Mouse (Mus musculus): ENCODE results near the gene Crispld2. TPM values are rescaled to one million over a fixed set of nuclear protein-coding genes. Genes with fewer than 3 reads are reported as not detected.

Crispld2 gene
- total and polyA plus RNA-seq, 3 experiments, result 1.7 to 2.2 TPM; not detected in 1

- TF ChIP-seq MAFK (IDR thresholded peaks at IDR 0.05; ENCODE audit: borderline replicate concordance, low read depth, low read length), result no peak
- TF ChIP-seq POLR2AphosphoS2 (IDR thresholded peaks at IDR 0.05; ENCODE audit: low read length), result no peak
- no peak for TF ChIP-seq MXI1 (IDR thresholded peaks at IDR 0.05; ENCODE audit: low read depth, low read length)
- TF ChIP-seq KAT2A (conservative IDR thresholded peaks at IDR 0.05; ENCODE audit: low read depth, low read length), result no peak
- no peak for TF ChIP-seq TCF12 (IDR thresholded peaks at IDR 0.05; ENCODE audit: low read depth, low read length)
- TF ChIP-seq GABPA (IDR thresholded peaks at IDR 0.05; ENCODE audit: low read depth, low read length), result no peak
- no peak for TF ChIP-seq USF1 (IDR thresholded peaks at IDR 0.05; ENCODE audit: low read depth, low read length)
- TF ChIP-seq ELF1 (IDR thresholded peaks at IDR 0.05; ENCODE audit: low read depth, low read length), result no peak
- TF ChIP-seq ZNF384 (IDR thresholded peaks at IDR 0.05; ENCODE audit: low read depth, low read length), result no peak
- no peak for TF ChIP-seq USF2 (IDR thresholded peaks at IDR 0.05; ENCODE audit: borderline replicate concordance in 1 of 2, insufficient read depth in 1 of 2, low read depth in 1 of 2, low read length in 2 of 2)
- no peak for TF ChIP-seq ZC3H11A (IDR thresholded peaks at IDR 0.05; ENCODE audit: low read depth, low read length)
- TF ChIP-seq POLR2A (IDR thresholded peaks at IDR 0.05; ENCODE audit: control insufficient read depth in 1 of 2, insufficient read depth in 1 of 2, low read depth in 1 of 2, low read length in 2 of 2, poor library complexity in 1 of 2), result no peak
- no peak for TF ChIP-seq RCOR1 (IDR thresholded peaks at IDR 0.05; ENCODE audit: low read depth, low read length)
- no peak for TF ChIP-seq MYC (IDR thresholded peaks at IDR 0.05; ENCODE audit: low read depth, low read length)
- TF ChIP-seq NRF1 (IDR thresholded peaks at IDR 0.05; ENCODE audit: insufficient read depth, low read depth, low read length, poor library complexity, severe bottlenecking), result no peak
- TF ChIP-seq ETS1 (IDR thresholded peaks at IDR 0.05; ENCODE audit: low read depth, low read length), result no peak
- no peak for TF ChIP-seq UBTF (IDR thresholded peaks at IDR 0.05; ENCODE audit: borderline replicate concordance, insufficient read depth, low read depth, low read length)
- H3K27me3 ChIP-seq (ENCODE audit: control insufficient read depth in 1 of 2, insufficient read depth in 2 of 2, low read length in 2 of 2), result no peaks in the 10 kb centered on the region
- H3K79me2 ChIP-seq (ENCODE audit: control insufficient read depth, insufficient read depth, low read length, poor library complexity), result no peaks in the 10 kb centered on the region
- no peaks in the 10 kb centered on the region for H3K4me1 ChIP-seq (ENCODE audit: control insufficient read depth in 1 of 2, insufficient read depth in 2 of 2, low read length in 2 of 2)
- no peak overlapping the region for H3K4me3 ChIP-seq (ENCODE audit: control insufficient read depth in 1 of 2, insufficient read depth in 1 of 2, low read depth in 2 of 2, low read length in 2 of 2)
- no peak overlapping the region for H3K27ac ChIP-seq (ENCODE audit: control insufficient read depth, low read depth, low read length)
- DNase-seq (ENCODE audit: low read depth, low spot score), result no peak
- no peaks in the 10 kb centered on the region for H3K9me3 ChIP-seq (replicated peaks; ENCODE audit: insufficient read depth, low read length)
- no peak overlapping the region for H3K9ac ChIP-seq (ENCODE audit: control insufficient read depth, low read depth, low read length, poor library complexity, severe bottlenecking)
- H3K36me3 ChIP-seq (ENCODE audit: control insufficient read depth in 1 of 2, insufficient read depth in 2 of 2, low read length in 2 of 2), result no peaks in the 10 kb centered on the region
Measured at GRCm38 (mm10) chr8:120065611-120066010, 73.4 kb downstream of the Crispld2 start.

- Histone ChIP-seq H3K4me3 (ENCODE audit: control insufficient read depth in 1 of 2, insufficient read depth in 1 of 2, low read depth in 2 of 2, low read length in 2 of 2) (no peak overlapping the region), H3K79me2 (ENCODE audit: control insufficient read depth, insufficient read depth, low read length, poor library complexity) (no peaks in the 10 kb centered on the region), H3K9ac (ENCODE audit: control insufficient read depth, low read depth, low read length, poor library complexity, severe bottlenecking) (no peak overlapping the region), H3K4me1 (ENCODE audit: control insufficient read depth in 1 of 2, insufficient read depth in 2 of 2, low read length in 2 of 2) (no peaks in the 10 kb centered on the region), H3K9me3 (replicated peaks; ENCODE audit: insufficient read depth, low read length) (no peaks in the 10 kb centered on the region), H3K36me3 (ENCODE audit: control insufficient read depth in 1 of 2, insufficient read depth in 2 of 2, low read length in 2 of 2) (no peaks in the 10 kb centered on the region), H3K27ac (ENCODE audit: control insufficient read depth, low read depth, low read length) (no peak overlapping the region), H3K27me3 (ENCODE audit: control insufficient read depth in 1 of 2, insufficient read depth in 2 of 2, low read length in 2 of 2) (no peaks in the 10 kb centered on the region)
- TF ChIP-seq KAT2A (conservative IDR thresholded peaks at IDR 0.05; ENCODE audit: low read depth, low read length) (no peak), MXI1 (IDR thresholded peaks at IDR 0.05; ENCODE audit: low read depth, low read length) (no peak), MYC (IDR thresholded peaks at IDR 0.05; ENCODE audit: low read depth, low read length) (no peak), NELFE (IDR thresholded peaks at IDR 0.05; ENCODE audit: low read depth, low read length) (no peak), USF1 (IDR thresholded peaks at IDR 0.05; ENCODE audit: low read depth, low read length) (no peak), RAD21 (IDR thresholded peaks at IDR 0.05; ENCODE audit: low read depth, low read length) (no peak), E2F4 (IDR thresholded peaks at IDR 0.05; ENCODE audit: borderline replicate concordance, low read depth, low read length) (no peak), MYB (IDR thresholded peaks at IDR 0.05; ENCODE audit: low read depth, low read length) (no peak), JUND (IDR thresholded peaks at IDR 0.05; ENCODE audit: low read depth, low read length) (no peak), TCF12 (IDR thresholded peaks at IDR 0.05; ENCODE audit: low read depth, low read length) (no peak), NRF1 (IDR thresholded peaks at IDR 0.05; ENCODE audit: insufficient read depth, low read depth, low read length, poor library complexity, severe bottlenecking) (no peak), UBTF (IDR thresholded peaks at IDR 0.05; ENCODE audit: borderline replicate concordance, insufficient read depth, low read depth, low read length) (no peak), BHLHE40 (IDR thresholded peaks at IDR 0.05; ENCODE audit: borderline replicate concordance, low read depth, low read length) (no peak), RCOR1 (IDR thresholded peaks at IDR 0.05; ENCODE audit: low read depth, low read length) (no peak), ELF1 (IDR thresholded peaks at IDR 0.05; ENCODE audit: low read depth, low read length) (no peak)
- DNase-seq (ENCODE audit: low read depth, low spot score), result no peak
Measured at GRCm38 (mm10) chr8:120066226-120066625, 74.0 kb downstream of the Crispld2 start.

Measured in MEL (cell line).